Mouse (Mus musculus) cerebellum, adult 9-10 months (tissue): ENCODE measurements at regions not wholly inside any gene's neighbourhood (a gene's known extent, or its start where the extent isn't known, plus 50 kb on each side); places are given as distances from the start of the nearest gene placed in this dataset.
A peak's percentile ranks its signal among the peaks of the same experiment; 100 is the strongest.

Experiments used
- DNase-seq: peaks from one replicate; pipeline ENCODE4 v3.0.0; 2022

- no peak for DNase-seq
These were observed 98.8 kb upstream of the Vash1 start for GRCm38 (mm10) chr12:86579716-86580115.

DNA sequence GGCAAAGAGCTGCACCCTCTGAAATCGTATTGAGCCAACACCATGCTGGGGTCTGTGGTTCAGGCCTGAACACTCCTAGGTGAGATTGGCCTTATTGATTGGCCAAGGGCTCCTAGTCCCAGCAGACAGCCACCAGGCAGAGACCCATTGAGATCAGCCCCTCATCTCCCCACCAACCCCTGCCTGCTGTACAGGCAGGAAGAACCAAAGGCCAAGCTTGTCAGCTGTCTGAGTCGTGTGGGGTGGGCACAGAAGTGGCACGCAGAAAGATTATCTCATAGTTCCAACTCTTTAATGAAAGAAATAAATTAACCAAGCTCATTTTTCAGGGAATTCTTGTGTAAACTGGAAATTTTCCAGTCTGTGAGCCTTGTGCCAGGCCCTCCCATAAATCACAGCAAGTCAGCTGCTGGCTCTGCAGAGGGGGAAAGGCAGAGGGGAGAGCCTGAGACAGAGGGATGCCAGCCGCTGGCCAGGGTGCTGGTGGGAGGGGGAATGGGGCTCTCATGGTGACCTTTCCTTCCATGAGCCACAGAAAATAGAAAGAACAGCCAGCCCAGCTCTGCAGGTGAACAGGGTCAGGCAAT, 98.3 kb upstream of the Vash1 start:
- DNase-seq = no peak

DNA sequence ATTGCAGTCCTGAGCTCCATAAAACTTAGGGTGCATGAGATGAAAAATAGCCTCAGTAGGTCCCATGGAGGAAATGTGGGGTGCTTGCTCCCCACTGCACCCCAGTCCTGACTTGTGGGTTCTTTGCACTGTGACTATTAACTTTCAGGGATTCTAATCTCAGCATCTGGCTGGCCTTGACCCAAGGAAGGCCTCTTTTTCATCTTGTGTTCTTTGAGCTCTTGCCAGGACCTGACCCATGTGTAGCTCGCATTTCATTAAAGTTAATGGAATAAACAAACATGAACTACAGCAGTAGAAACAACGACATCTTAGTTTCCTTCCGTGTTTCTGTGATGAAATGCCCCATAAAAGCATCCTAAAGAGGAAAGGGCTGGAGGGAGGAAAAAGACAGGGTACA, 96.4 kb upstream of the Vash1 start:
- DNase-seq = no peak

DNA sequence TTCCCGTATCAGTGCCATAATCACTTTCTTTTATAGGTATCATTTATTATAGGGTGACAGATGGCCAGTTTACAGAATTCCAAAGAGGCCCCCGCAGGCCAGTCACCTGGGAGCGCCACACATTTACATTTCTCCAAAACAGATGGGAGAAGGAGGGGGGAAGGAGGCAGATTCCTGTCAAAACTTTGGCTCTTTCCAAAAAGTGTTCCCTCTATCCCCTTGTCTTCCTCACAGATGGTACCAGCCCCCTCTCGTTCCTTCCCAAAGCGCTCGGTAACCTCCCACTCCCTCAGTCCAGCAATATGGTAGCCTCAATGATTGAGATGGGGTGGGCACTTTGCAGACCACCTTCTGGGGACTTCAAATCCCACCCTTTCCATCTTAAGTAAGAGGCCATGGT, 90.5 kb upstream of the Vash1 start:
- no peak for DNase-seq

DNA sequence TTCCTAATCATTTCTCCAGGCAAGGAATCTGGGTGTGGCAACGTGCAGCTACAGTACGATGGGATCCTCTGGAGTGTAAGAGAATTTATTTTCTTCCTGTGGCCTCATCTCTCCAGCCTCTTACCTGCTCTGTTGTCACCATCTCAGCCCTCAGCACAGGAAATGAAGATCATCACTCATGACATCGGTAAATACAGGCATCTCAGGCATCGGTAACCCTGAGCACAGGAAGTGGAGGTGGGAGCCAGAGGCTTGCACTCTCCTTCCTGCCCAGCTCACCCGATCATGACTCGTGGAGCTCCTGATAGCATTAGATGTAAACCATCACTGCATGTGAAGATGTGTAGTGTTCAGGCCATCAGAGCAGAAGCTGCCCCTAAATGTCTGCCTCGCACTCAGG, 86.0 kb upstream of the Vash1 start:
- no peak for DNase-seq

- no peak for DNase-seq
These were observed 83.9 kb upstream of the Vash1 start for GRCm38 (mm10) chr12:86594647-86595046.

- no peak for DNase-seq
These were observed 78.5 kb upstream of the Vash1 start for GRCm38 (mm10) chr12:86600041-86600440.

GRCm38 (mm10) chr12:86603521-86603920, 75.0 kb upstream of the Vash1 start:
- DNase-seq = no peak

GRCm38 (mm10) chr12:86612431-86613040, 66.0 kb upstream of the Vash1 start:
- no peak for DNase-seq

DNA sequence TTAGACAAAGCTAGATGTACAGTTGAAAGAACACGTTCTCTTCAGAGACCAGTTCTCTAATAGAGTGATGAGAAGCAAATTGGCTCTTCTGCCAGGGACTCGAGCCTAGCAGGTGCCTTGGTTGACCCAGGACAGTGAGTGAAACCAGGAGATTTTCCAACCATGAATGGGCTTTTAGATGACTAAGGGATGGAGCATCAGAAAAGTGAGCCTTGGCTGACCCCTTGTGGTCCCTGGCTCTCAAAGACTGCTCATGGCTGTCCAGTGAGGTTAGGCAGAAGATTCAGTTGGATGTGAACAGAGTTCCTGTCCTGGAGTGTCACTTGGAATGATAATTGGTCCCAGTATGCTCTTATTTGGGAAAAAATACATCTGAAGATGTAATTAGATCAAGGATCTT, 64.3 kb upstream of the Vash1 start:
- peak; percentile 46 for DNase-seq

- no peak for DNase-seq
These were observed 62.2 kb upstream of the Vash1 start for GRCm38 (mm10) chr12:86616327-86616726.

- DNase-seq = no peak
These were observed 54.3 kb upstream of the Vash1 start for GRCm38 (mm10) chr12:86624195-86624594.

GRCm38 (mm10) chr12:86626684-86627083, 51.8 kb upstream of the Vash1 start:
- DNase-seq = no peak

DNA sequence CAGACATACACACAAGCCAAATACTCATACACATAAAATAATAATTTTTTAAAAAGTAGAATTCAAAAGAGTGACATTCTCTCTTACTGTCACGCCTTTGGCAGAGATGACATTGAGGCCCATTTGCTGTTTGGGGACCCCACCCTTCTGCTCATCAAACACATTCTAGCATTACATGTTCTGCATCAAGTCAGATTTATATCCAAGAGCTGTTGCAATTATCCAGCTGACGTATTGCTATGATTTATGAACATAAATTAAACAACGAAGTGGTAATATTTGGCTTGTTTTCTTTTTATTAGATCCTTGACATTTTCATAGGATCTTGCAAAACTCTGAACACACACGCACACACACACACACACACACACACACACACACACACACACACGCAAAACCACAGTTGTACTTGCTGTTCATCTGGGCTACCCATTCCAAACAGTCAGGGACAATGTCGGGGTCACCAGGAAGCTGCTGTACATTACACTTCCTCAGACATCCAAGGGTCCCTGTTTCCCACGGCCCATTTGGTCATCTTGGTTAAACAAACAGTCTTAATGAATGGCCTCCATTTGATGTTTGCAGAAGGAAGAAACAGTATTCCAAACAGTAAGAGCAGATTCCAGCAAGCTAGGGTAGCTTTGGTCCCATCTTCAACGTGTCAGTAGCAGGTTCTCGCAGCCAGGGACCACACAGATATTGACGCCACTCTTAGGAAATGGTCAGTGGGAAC, 50.3 kb upstream of the Vash1 start:
- DNase-seq = no peak
